Mouse (Mus musculus) liver, embryonic 14.5 days (tissue): ENCODE measurements around the gene Glp2r.

Experiments
- CTCF ChIP-seq: IDR thresholded peaks from 2 replicates; pipeline ENCODE4 v1.5.1; 2016; ENCODE audit warnings: antibody characterized with exemption, low read depth, control low read depth
- EP300 ChIP-seq: IDR thresholded peaks from 2 replicates; pipeline ENCODE4 v1.6.1; 2016; ENCODE audit warnings: antibody characterized with exemption, low read depth

DNA sequence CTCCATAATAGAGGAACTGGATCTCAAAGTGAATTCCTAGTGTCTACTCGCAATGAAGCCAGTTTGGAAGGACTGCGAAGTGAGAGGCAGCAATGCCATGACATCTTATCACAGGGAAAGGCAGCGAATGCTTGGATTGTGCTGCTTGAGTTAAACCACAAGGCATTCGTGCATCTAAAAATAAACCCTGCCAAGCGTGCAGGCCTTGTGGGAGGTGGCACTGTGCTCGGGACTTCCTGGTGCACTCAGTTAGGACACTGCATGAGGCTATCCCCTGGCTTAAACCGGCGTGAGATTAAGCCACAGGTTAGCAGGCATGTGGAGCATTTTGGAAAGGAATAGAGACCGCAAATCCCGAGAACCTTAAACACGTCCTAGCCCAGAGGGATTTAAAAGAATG lies 19.2 kb upstream of the Glp2r start:
- no peak for TF ChIP-seq CTCF
- TF ChIP-seq EP300: no peak
